Mouse (Mus musculus): ENCODE results near the gene Rtn4rl1. TPM values are rescaled to one million over a fixed set of nuclear protein-coding genes. Genes with fewer than 3 reads are reported as not detected.
A peak's percentile ranks its signal among the peaks of the same experiment; 100 is the strongest.

Rtn4rl1 gene
- polyA plus RNA-seq, 1 experiment from 2014 or later: 10.2 TPM

DNA sequence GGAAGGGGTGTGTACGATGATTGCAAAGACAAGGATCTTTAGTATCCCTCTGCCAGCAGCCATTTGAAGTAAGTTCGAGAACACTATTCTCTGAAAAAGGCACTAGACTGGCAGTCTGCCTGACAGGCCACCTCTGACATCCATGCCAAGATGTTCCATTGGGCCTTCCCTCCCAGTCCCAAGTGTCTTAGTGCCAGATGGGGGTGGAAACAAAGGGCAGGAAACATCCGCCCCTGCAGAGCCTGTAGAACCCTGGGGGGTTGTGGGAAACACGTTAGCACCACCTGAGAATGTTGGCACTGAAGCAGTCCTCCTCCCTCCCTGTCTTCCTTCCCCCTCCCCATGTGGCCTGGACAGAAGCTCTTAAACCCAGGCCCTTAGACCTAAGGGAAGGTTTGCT lies 36.5 kb upstream of the Rtn4rl1 start:
- H3K4me1 ChIP-seq: peaks cover 50% of the 10 kb centered on the region

DNA sequence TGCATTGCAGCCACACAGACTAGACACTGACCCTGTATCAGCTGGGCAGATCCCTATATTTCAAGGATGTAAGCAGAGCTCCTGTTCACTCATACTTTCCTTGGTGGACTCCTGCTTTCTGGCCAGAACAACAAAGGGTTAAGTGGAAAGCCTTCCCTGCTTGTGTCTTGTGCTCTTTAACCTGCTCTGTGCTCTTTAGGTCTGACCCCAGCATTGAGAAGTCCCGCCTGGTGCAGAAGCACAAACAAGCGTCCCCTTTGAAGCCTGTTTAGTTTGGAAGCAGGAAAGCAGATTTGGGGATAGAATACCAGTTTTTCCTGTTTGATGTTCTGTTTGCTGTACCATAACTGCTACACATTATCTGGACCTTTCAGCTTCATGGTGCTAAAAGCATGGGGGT lies 35.7 kb upstream of the Rtn4rl1 start:
- ATAC-seq (ENCODE audit: extremely low read depth, insufficient number of reproducible peaks, low FRiP score, low TSS enrichment): no peak
- no peaks in the 10 kb centered on the region for H3K9me3 ChIP-seq
- no peak overlapping the region for H3K9ac ChIP-seq
- peaks cover under 1% of the 10 kb centered on the region; the same call in 1 of the 2 replicates for H3K27me3 ChIP-seq (replicated peaks)
- no peak overlapping the region for H3K4me2 ChIP-seq
- no peak overlapping the region for H3K4me3 ChIP-seq
- no peak overlapping the region for H3K27ac ChIP-seq (replicated peaks)
- H3K4me1 ChIP-seq: peaks cover 53% of the 10 kb centered on the region
- WGBS: 63% methylated on average over 2 of the region's 2 CpGs
- peaks cover 50% of the 10 kb centered on the region for H3K36me3 ChIP-seq

More for the DNA sequence above, 36.5 kb upstream of the Rtn4rl1 start:
- Histone ChIP-seq H3K4me2 (no peak overlapping the region), H3K9ac (no peak overlapping the region), H3K27ac (replicated peaks) (0 out of 2 replicates have a peak overlapping the region, but pooled peaks have one; percentile 21), H3K27me3 (replicated peaks) (no peaks in the 10 kb centered on the region), H3K4me3 (no peak overlapping the region), H3K36me3 (peaks cover 41% of the 10 kb centered on the region), H3K9me3 (no peaks in the 10 kb centered on the region)
- 45% methylated on average over 4 of the region's 4 CpGs for WGBS
- ATAC-seq (ENCODE audit: extremely low read depth, insufficient number of reproducible peaks, low FRiP score, low TSS enrichment): no peak

GRCm38 (mm10) chr11:75158432-75158831 lies 35.2 kb upstream of the Rtn4rl1 start:
- Histone ChIP-seq H3K4me1 (peaks cover 55% of the 10 kb centered on the region), H3K4me2 (no peak overlapping the region), H3K9ac (no peak overlapping the region), H3K27ac (replicated peaks) (0 out of 2 replicates have a peak overlapping the region, but pooled peaks have one; percentile 7), H3K4me3 (no peak overlapping the region), H3K27me3 (replicated peaks) (peaks cover 6% of the 10 kb centered on the region; the same call in 1 of the 2 replicates), H3K36me3 (peaks cover 52% of the 10 kb centered on the region), H3K9me3 (no peaks in the 10 kb centered on the region)
- ATAC-seq (ENCODE audit: extremely low read depth, insufficient number of reproducible peaks, low FRiP score, low TSS enrichment): no peak
- WGBS: 90% methylated on average over 14 of the region's 14 CpGs

- 46% methylated on average over 2 of the region's 2 CpGs for WGBS
- H3K27me3 ChIP-seq (replicated peaks): peaks cover 17% of the 10 kb centered on the region
- H3K4me2 ChIP-seq: no peak overlapping the region
- H3K4me1 ChIP-seq: peaks cover 57% of the 10 kb centered on the region
- no peaks in the 10 kb centered on the region for H3K9me3 ChIP-seq
- no peak overlapping the region for H3K9ac ChIP-seq
- ATAC-seq (ENCODE audit: extremely low read depth, insufficient number of reproducible peaks, low FRiP score, low TSS enrichment): no peak
- no peak overlapping the region for H3K4me3 ChIP-seq
- H3K27ac ChIP-seq (replicated peaks): no peak overlapping the region
- H3K36me3 ChIP-seq: peaks cover 63% of the 10 kb centered on the region
Measured at GRCm38 (mm10) chr11:75159564-75159963, 34.0 kb upstream of the Rtn4rl1 start.

GRCm38 (mm10) chr11:75160954-75161353 lies 32.6 kb upstream of the Rtn4rl1 start:
- H3K4me1 ChIP-seq: peaks cover 68% of the 10 kb centered on the region
- no peak for ATAC-seq (ENCODE audit: extremely low read depth, insufficient number of reproducible peaks, low FRiP score, low TSS enrichment)
- WGBS: 72% methylated on average over 7 of the region's 7 CpGs
- no peak overlapping the region for H3K4me2 ChIP-seq
- peak overlapping the region; percentile 66; the same call in 1 of the 2 replicates for H3K27ac ChIP-seq (replicated peaks)
- H3K27me3 ChIP-seq (replicated peaks): peaks cover 31% of the 10 kb centered on the region
- peaks cover 72% of the 10 kb centered on the region for H3K36me3 ChIP-seq
- no peak overlapping the region for H3K4me3 ChIP-seq
- H3K9ac ChIP-seq: no peak overlapping the region
- no peaks in the 10 kb centered on the region for H3K9me3 ChIP-seq

DNA sequence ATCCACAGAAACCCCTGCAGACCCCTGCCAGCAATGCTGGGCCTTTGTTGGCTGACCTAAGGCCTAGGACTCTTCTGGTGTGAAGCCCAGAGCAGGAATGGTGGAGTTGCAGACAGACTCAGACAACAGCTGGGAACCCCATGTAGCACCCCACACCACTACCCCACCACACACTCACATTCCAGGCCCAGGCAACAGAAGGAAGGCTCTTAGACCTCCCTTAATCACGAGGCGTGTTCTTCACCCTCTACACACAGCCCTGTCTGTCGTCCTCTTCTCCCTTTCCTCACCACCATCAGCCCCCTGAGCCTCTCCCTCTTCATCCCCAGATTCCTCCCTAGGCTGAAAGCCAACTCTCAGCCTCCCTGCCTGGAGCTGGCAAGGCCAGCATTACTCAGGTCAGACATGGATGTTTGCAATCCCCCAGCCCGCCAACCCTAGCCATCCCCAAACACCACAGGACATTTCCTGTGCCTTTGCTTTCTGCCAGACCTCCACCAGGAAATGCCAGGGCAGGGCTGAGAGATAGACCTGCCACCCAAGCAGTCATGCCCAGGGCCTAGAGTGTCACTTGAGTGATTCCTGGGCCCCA lies 32.1 kb upstream of the Rtn4rl1 start:
- WGBS: 30% methylated on average over 4 of the region's 4 CpGs
- no peak for ATAC-seq (ENCODE audit: extremely low read depth, insufficient number of reproducible peaks, low FRiP score, low TSS enrichment)
- H3K4me3 ChIP-seq: no peak overlapping the region
- H3K27me3 ChIP-seq (replicated peaks): peaks cover 37% of the 10 kb centered on the region
- H3K36me3 ChIP-seq: peaks cover 74% of the 10 kb centered on the region
- H3K9ac ChIP-seq: no peak overlapping the region
- H3K4me1 ChIP-seq: peaks cover 68% of the 10 kb centered on the region
- no peaks in the 10 kb centered on the region for H3K9me3 ChIP-seq
- H3K27ac ChIP-seq (replicated peaks): peak overlapping the region; percentile 66
- no peak overlapping the region for H3K4me2 ChIP-seq

DNA sequence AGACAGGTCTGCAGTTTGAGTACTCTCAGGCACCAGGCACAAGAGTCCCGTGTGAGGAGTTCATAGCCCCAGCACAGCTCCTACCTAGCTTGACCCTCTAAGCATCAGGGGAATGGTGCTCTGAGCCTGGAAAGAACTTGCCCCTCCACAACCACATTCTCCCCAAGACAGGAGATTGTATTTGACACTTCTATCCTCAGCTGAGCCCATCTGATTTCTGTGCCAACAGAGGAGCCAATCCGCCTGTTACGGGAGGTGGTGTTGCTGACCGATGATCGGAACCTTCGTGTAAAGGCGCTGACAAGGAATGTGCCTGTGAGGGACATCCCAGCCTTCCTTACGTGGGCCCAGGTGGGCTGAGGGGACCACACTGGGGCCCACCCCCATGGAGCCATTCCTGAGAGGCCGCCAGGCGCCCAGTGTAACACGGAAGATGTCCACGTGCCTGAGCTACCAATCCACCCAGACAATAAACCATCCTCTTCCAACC lies 30.9 kb upstream of the Rtn4rl1 start:
- peaks cover 80% of the 10 kb centered on the region for H3K36me3 ChIP-seq

DNA sequence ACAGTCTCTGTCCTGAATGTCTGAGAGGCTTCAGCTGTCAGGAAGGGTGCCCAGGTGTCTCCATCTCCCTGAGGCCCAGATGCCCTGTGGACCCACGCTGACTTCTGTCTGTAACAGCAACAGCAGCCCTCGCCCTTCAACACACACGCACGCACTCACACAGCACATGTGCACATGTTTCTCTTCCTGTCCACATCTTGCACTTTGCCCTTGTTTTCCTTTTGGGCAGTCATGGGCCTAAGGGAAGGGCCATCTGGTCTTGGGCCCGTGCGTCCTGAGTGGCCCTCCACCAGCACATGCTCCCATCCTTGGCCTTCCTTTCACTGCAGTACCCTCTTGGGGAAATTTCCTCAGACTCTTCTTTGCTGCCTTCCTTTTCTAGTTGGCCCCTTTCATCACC lies 30.2 kb upstream of the Rtn4rl1 start:
- peaks cover 55% of the 10 kb centered on the region for H3K27me3 ChIP-seq (replicated peaks)
- peak overlapping the region; percentile 97 for H3K4me2 ChIP-seq
- H3K27ac ChIP-seq (replicated peaks): peak overlapping the region; percentile 66; the same call in 1 of the 2 replicates
- H3K4me3 ChIP-seq: peak overlapping the region; percentile 8; the same call in 1 of the 2 replicates
- WGBS: 81% methylated on average over 6 of the region's 6 CpGs
- no peaks in the 10 kb centered on the region for H3K9me3 ChIP-seq
- no peak for ATAC-seq (ENCODE audit: extremely low read depth, insufficient number of reproducible peaks, low FRiP score, low TSS enrichment)
- peaks cover 79% of the 10 kb centered on the region for H3K36me3 ChIP-seq
- H3K9ac ChIP-seq: peak overlapping the region; percentile 88; the same call in 1 of the 2 replicates
- H3K4me1 ChIP-seq: peaks cover 75% of the 10 kb centered on the region

More for the DNA sequence above, 30.9 kb upstream of the Rtn4rl1 start:
- H3K9me3 ChIP-seq: no peaks in the 10 kb centered on the region
- peaks cover 48% of the 10 kb centered on the region for H3K27me3 ChIP-seq (replicated peaks)
- 0 out of 2 replicates have a peak overlapping the region, but pooled peaks have one; percentile 97 for H3K4me2 ChIP-seq
- no peak overlapping the region for H3K4me3 ChIP-seq
- H3K27ac ChIP-seq (replicated peaks): peak overlapping the region; percentile 66
- ATAC-seq (ENCODE audit: extremely low read depth, insufficient number of reproducible peaks, low FRiP score, low TSS enrichment): no peak
- peaks cover 68% of the 10 kb centered on the region for H3K4me1 ChIP-seq
- H3K9ac ChIP-seq: peak overlapping the region; percentile 88; the same call in 1 of the 2 replicates
- 87% methylated on average over 12 of the region's 12 CpGs for WGBS

- Histone ChIP-seq H3K36me3 (peaks cover 74% of the 10 kb centered on the region), H3K27ac (replicated peaks) (0 out of 2 replicates have a peak overlapping the region, but pooled peaks have one; percentile 9), H3K9ac (peak overlapping the region; percentile 88), H3K4me1 (peaks cover 80% of the 10 kb centered on the region), H3K27me3 (replicated peaks) (peaks cover 62% of the 10 kb centered on the region), H3K4me2 (peak overlapping the region; percentile 97), H3K9me3 (no peaks in the 10 kb centered on the region), H3K4me3 (peak overlapping the region; percentile 79)
- no peak for ATAC-seq (ENCODE audit: extremely low read depth, insufficient number of reproducible peaks, low FRiP score, low TSS enrichment)
- WGBS: 72% methylated on average over 2 of the region's 2 CpGs
Measured at GRCm38 (mm10) chr11:75164051-75164450, 29.5 kb upstream of the Rtn4rl1 start.

- no peaks in the 10 kb centered on the region for H3K9me3 ChIP-seq
- WGBS: 24% methylated on average over 15 of the region's 15 CpGs
- peak overlapping the region; percentile 13; the same call in 1 of the 2 replicates for H3K27ac ChIP-seq (replicated peaks)
- no peak for ATAC-seq (ENCODE audit: extremely low read depth, insufficient number of reproducible peaks, low FRiP score, low TSS enrichment)
- H3K9ac ChIP-seq: peak overlapping the region; percentile 88
- H3K4me3 ChIP-seq: peak overlapping the region; percentile 79
- peaks cover 69% of the 10 kb centered on the region for H3K27me3 ChIP-seq (replicated peaks)
- H3K4me2 ChIP-seq: peak overlapping the region; percentile 97
- peaks cover 87% of the 10 kb centered on the region for H3K4me1 ChIP-seq
- peaks cover 67% of the 10 kb centered on the region for H3K36me3 ChIP-seq
Measured at GRCm38 (mm10) chr11:75164750-75165149, 28.8 kb upstream of the Rtn4rl1 start.

- peak overlapping the region; percentile 88 for H3K9ac ChIP-seq
- no peak for ATAC-seq (ENCODE audit: extremely low read depth, insufficient number of reproducible peaks, low FRiP score, low TSS enrichment)
- H3K36me3 ChIP-seq: peaks cover 59% of the 10 kb centered on the region
- peak overlapping the region; percentile 79 for H3K4me3 ChIP-seq
- no peaks in the 10 kb centered on the region for H3K9me3 ChIP-seq
- peak overlapping the region; percentile 97 for H3K4me2 ChIP-seq
- H3K27me3 ChIP-seq (replicated peaks): peaks cover 78% of the 10 kb centered on the region
- peaks cover 95% of the 10 kb centered on the region for H3K4me1 ChIP-seq
- H3K27ac ChIP-seq (replicated peaks): peak overlapping the region; percentile 89
- 7% methylated on average over 54 of the region's 54 CpGs for WGBS
Measured at GRCm38 (mm10) chr11:75165441-75166192, 28.0 kb upstream of the Rtn4rl1 start.

Data from heart, embryonic 13.5 days (tissue).